17 mouse cellular contexts compared by ENCODE assay signal in genomic region chr7:77855077-77855476, GRCm38 (mm10).
"Had no signal": no experiment of that assay in that cellular context is flagged by ENCODE, and none has a peak within 500 bp of the region (broad histone marks: within the 10 kb centered on the region; RNA-seq: fewer than 3 reads in every experiment).

No protein-coding gene starts in this region.

- H3K9me3 ChIP-seq: limb, embryonic 10.5 days; limb, embryonic 13.5 days; liver, embryonic 12.5 days; liver, embryonic 15.5 days; midbrain, embryonic 12.5 days; midbrain, embryonic 15.5 days; neural tube, embryonic 12.5 days; neural tube, embryonic 15.5 days had no signal

- ATAC-seq: liver, embryonic 12.5 days had no signal

- H3K4me3 ChIP-seq: layer of hippocampus, adult 2 months; limb, embryonic 10.5 days; limb, embryonic 13.5 days; liver, embryonic 12.5 days; liver, embryonic 15.5 days; midbrain, embryonic 12.5 days; midbrain, embryonic 15.5 days; neural tube, embryonic 12.5 days; neural tube, embryonic 15.5 days had no signal

- H3K4me1 ChIP-seq: limb, embryonic 13.5 days; liver, embryonic 12.5 days; liver, embryonic 15.5 days; neural tube, embryonic 12.5 days; neural tube, embryonic 15.5 days had no signal

- H3K27me3 ChIP-seq: limb, embryonic 13.5 days; liver, embryonic 12.5 days; liver, embryonic 15.5 days; midbrain, embryonic 12.5 days; midbrain, embryonic 15.5 days; neural tube, embryonic 12.5 days; neural tube, embryonic 15.5 days had no signal

- H3K27ac ChIP-seq: layer of hippocampus, adult 2 months; limb, embryonic 10.5 days; limb, embryonic 13.5 days; liver, embryonic 12.5 days; liver, embryonic 15.5 days; macrophage; midbrain, embryonic 12.5 days; midbrain, embryonic 15.5 days; neural tube, embryonic 12.5 days; neural tube, embryonic 15.5 days had no signal

- H3K4me2 ChIP-seq: limb, embryonic 13.5 days; liver, embryonic 12.5 days; liver, embryonic 15.5 days; midbrain, embryonic 12.5 days; midbrain, embryonic 15.5 days; neural tube, embryonic 12.5 days; neural tube, embryonic 15.5 days had no signal

- H3K9ac ChIP-seq: limb, embryonic 13.5 days; liver, embryonic 12.5 days; liver, embryonic 15.5 days; midbrain, embryonic 12.5 days; midbrain, embryonic 15.5 days; neural tube, embryonic 12.5 days; neural tube, embryonic 15.5 days had no signal

- DNase-seq: kidney, adult 9 months; kidney, postnatal 25 days; layer of hippocampus, adult 9-11 months; liver; lung, adult 18-20 months; thymus, adult 18-20 months; thymus, postnatal 36 days had no signal

- H3K36me3 ChIP-seq: limb, embryonic 10.5 days; limb, embryonic 13.5 days; liver, embryonic 12.5 days; liver, embryonic 15.5 days; midbrain, embryonic 12.5 days; midbrain, embryonic 15.5 days; neural tube, embryonic 12.5 days; neural tube, embryonic 15.5 days had no signal
